Mouse (Mus musculus): ENCODE data around the gene Kctd7. TPM values are rescaled to one million over a fixed set of nuclear protein-coding genes. Genes with fewer than 3 reads are reported as not detected.

The Kctd7 gene
- polyA plus RNA-seq, 1 experiment from 2014 or later, result 15.5 TPM

DNA sequence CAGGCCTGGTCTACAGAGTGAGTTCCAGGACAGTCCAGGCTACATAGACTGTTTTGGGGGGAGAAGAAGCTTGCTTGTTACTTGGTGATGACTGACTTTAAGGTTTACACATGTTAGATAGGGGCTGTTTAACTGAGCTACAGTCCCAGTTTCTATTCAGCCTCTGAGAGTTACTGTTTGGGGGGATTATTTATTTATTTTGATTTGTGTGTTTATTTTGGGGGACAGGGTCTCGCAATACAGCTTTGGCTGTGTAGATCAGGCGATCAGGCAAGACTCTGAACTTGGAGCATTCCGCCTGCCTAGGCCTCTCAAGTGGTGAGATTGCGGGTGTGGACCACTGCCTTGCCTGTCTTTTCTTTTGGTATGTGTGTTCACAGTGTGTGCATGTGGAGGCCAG is 28.4 kb downstream of the Kctd7 start:
- Histone ChIP-seq H3K9ac (replicated peaks; ENCODE audit: low read length) (no peak overlapping the region), H3K4me3 (replicated peaks; ENCODE audit: low read depth, low read length) (peak overlapping the region; percentile 71; the same call in 1 of the 2 replicates), H3K27ac (replicated peaks; ENCODE audit: low read depth, low read length) (no peak overlapping the region), H3K27me3 (ENCODE audit: control insufficient read depth, insufficient read depth, low read length) (no peaks in the 10 kb centered on the region), H3K4me1 (ENCODE audit: control insufficient read depth, insufficient read depth, low read length) (peaks cover 19% of the 10 kb centered on the region), H3K36me3 (ENCODE audit: control insufficient read depth, insufficient read depth, low read length) (no peaks in the 10 kb centered on the region), H3K9me3 (ENCODE audit: control insufficient read depth, low read length) (no peaks in the 10 kb centered on the region), H3K4me2 (ENCODE audit: low read length) (peak overlapping the region; percentile 83)
- WGBS, result 93% methylated on average over 4 of the region's 4 CpGs
- ATAC-seq (ENCODE audit: low FRiP score, low TSS enrichment), result no peak
- DNase-seq, result no peak

DNA sequence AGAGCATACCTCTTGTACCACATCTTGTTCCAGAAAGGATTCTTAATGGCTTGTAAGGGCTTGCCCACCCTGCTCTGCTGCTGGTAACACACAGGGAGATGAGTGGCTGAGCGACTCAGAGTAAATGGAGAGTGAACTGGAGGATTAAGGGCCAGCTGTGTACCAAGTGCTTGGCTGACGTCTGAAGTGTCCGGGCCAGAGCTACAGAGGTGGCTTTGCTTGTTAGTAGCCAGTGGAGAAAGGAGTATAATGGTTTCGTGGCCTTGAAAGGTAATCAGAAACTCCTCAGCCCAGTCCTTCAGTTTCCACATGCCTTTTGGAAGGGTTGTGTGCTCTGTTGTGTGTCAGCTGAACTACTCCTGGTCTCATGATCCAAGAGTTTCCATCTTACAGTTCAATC is 33.2 kb downstream of the Kctd7 start:
- peaks cover 6% of the 10 kb centered on the region for H3K4me1 ChIP-seq (ENCODE audit: control insufficient read depth, insufficient read depth, low read length)
- no peaks in the 10 kb centered on the region for H3K27me3 ChIP-seq (ENCODE audit: control insufficient read depth, insufficient read depth, low read length)
- no peak overlapping the region for H3K9ac ChIP-seq (replicated peaks; ENCODE audit: low read length)
- H3K36me3 ChIP-seq (ENCODE audit: control insufficient read depth, insufficient read depth, low read length), result no peaks in the 10 kb centered on the region
- H3K4me3 ChIP-seq (replicated peaks; ENCODE audit: low read depth, low read length), result no peak overlapping the region
- H3K27ac ChIP-seq (replicated peaks; ENCODE audit: low read depth, low read length), result no peak overlapping the region
- ATAC-seq (ENCODE audit: low FRiP score, low TSS enrichment) (no peak), DNase-seq (no peak)
- 59% methylated on average over 4 of the region's 4 CpGs for WGBS
- H3K4me2 ChIP-seq (ENCODE audit: low read length), result no peak overlapping the region
- H3K9me3 ChIP-seq (ENCODE audit: control insufficient read depth, low read length), result no peaks in the 10 kb centered on the region

DNA sequence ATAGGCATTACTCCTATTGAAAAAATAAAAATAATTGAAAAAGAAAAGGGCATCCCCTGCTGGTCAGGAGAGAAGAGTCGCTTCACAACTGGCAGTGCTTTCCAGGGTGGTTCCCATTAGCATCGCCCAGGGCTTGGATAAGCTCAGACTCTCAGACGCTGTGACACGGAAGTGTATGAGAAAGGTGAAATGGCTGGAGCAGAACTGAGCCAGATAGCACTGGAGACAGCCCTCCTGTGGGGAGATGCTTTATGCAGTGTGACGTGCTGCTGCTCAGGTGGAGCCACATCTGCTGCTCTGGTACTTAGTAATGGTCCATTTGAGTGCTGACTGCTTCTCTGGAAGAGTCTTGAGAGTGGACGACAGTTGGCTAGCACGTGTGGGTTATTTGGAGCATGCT is 35.7 kb downstream of the Kctd7 start:
- no peak overlapping the region for H3K9ac ChIP-seq (replicated peaks; ENCODE audit: low read length)
- no peaks in the 10 kb centered on the region for H3K36me3 ChIP-seq (ENCODE audit: control insufficient read depth, insufficient read depth, low read length)
- no peak overlapping the region for H3K27ac ChIP-seq (replicated peaks; ENCODE audit: low read depth, low read length)
- no peak overlapping the region for H3K4me3 ChIP-seq (replicated peaks; ENCODE audit: low read depth, low read length)
- ATAC-seq (ENCODE audit: low FRiP score, low TSS enrichment), result no peak
- no peaks in the 10 kb centered on the region for H3K4me1 ChIP-seq (ENCODE audit: control insufficient read depth, insufficient read depth, low read length)
- no peak for DNase-seq
- H3K27me3 ChIP-seq (ENCODE audit: control insufficient read depth, insufficient read depth, low read length), result no peaks in the 10 kb centered on the region
- 71% methylated on average over 7 of the region's 7 CpGs for WGBS
- H3K4me2 ChIP-seq (ENCODE audit: low read length), result no peak overlapping the region
- H3K9me3 ChIP-seq (ENCODE audit: control insufficient read depth, low read length), result no peaks in the 10 kb centered on the region

DNA sequence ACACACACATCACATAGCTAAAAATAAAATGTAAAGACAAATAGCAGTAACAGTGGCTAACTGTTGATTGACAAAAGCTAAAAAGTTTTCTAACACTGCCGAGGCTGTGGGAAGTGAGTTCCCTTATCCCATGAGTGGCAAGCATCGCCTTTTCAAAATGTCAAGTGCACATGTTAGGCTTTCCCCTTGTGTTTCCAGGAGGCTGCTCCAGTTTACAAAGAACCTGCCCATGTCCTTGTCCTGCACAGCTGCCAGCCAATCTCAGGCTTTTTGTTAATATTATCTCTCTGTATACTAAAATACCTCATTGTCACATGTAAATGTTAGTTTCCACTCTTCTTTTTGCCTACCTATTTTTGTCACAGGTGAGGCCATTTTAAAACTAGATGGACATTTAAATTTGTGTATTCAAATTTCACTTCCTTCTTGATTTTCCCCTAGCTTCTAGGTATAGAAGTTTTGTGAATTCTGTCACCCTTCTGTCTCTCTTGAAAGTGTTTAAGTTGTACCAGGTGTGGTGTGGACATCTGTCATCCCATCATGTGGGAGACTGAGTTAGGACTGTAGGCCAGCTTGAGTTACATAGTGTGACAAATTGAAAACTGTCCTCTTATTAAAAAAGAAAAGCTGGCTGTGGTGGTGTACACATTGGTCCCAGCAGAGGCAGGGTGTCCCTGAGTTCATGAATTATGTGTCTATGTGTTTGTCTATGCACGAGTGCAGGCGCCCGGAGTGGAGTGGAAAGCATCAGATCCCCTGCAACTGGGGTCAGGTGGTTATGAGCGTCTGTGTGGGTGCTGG is 37.3 kb downstream of the Kctd7 start:
- H3K9ac ChIP-seq (replicated peaks; ENCODE audit: low read length), result no peak overlapping the region
- ATAC-seq (ENCODE audit: low FRiP score, low TSS enrichment) (no peak), DNase-seq (no peak)
- H3K4me2 ChIP-seq (ENCODE audit: low read length), result no peak overlapping the region
- no peaks in the 10 kb centered on the region for H3K27me3 ChIP-seq (ENCODE audit: control insufficient read depth, insufficient read depth, low read length)
- H3K9me3 ChIP-seq (ENCODE audit: control insufficient read depth, low read length), result no peaks in the 10 kb centered on the region
- no peaks in the 10 kb centered on the region for H3K36me3 ChIP-seq (ENCODE audit: control insufficient read depth, insufficient read depth, low read length)
- no peak overlapping the region for H3K4me3 ChIP-seq (replicated peaks; ENCODE audit: low read depth, low read length)
- H3K27ac ChIP-seq (replicated peaks; ENCODE audit: low read depth, low read length), result no peak overlapping the region
- 91% methylated on average over 6 of the region's 6 CpGs for WGBS
- no peaks in the 10 kb centered on the region for H3K4me1 ChIP-seq (ENCODE audit: control insufficient read depth, insufficient read depth, low read length)

DNA sequence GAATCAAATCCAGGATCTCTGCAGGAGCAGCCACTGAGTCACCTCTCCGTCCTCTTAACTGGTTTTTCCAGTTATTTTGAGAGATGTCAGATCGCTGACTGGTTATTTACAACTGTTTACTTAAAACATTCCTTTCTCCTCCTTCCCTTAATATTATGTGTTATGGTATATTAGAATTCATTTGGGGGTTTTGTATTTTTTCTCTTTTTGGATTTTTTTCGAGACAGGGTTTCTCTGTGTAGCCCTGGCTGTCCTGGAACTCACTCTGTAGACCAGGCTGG is 37.8 kb downstream of the Kctd7 start:
- ATAC-seq (ENCODE audit: low FRiP score, low TSS enrichment), result no peak
- no peak overlapping the region for H3K4me2 ChIP-seq (ENCODE audit: low read length)
- no peak overlapping the region for H3K27ac ChIP-seq (replicated peaks; ENCODE audit: low read depth, low read length)

DNA sequence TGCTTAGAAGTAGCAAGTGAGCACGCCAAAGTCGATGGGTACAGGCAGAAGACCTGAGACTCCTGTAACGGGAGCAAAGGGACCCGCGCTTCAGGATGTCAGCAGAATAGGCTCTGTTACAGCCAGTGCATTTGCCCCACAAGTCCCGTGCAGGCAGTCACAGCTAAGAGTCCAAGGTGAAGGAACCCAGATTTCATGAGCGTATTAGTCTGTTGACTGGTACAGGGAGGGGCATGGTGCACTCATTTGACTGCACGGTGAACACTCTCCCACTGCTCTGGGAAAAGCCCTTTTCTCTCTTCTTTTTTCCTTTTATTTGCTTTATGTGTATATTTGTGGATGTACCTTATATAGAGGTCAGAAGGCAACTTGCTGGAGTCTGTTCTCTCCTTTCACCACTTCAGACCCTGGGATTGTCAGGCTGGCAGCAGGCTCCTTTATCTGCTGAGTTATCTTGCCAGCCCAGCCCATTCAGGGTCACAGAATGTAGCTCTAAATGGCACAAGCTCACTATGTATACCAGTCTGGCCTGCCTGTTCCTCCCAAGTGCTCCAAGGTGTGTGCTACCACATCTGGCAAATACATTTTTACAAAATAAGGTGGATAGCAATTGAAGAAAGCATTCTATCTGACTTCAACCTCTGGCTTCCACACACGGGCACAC is 39.7 kb downstream of the Kctd7 start:
- H3K9ac ChIP-seq (replicated peaks; ENCODE audit: low read length), result no peak overlapping the region
- no peak overlapping the region for H3K27ac ChIP-seq (replicated peaks; ENCODE audit: low read depth, low read length)
- no peak overlapping the region for H3K4me2 ChIP-seq (ENCODE audit: low read length)
- DNase-seq (no peak), ATAC-seq (ENCODE audit: low FRiP score, low TSS enrichment) (no peak)
- H3K4me3 ChIP-seq (replicated peaks; ENCODE audit: low read depth, low read length), result no peak overlapping the region
- H3K27me3 ChIP-seq (ENCODE audit: control insufficient read depth, insufficient read depth, low read length), result no peaks in the 10 kb centered on the region
- no peaks in the 10 kb centered on the region for H3K4me1 ChIP-seq (ENCODE audit: control insufficient read depth, insufficient read depth, low read length)
- H3K36me3 ChIP-seq (ENCODE audit: control insufficient read depth, insufficient read depth, low read length), result 0 out of 2 replicates have a peak, but pooled peaks cover 9% of the 10 kb centered on the region
- 91% methylated on average over 9 of the region's 9 CpGs for WGBS
- no peaks in the 10 kb centered on the region for H3K9me3 ChIP-seq (ENCODE audit: control insufficient read depth, low read length)

More for the DNA sequence above, 37.8 kb downstream of the Kctd7 start:
- Histone ChIP-seq H3K9ac (replicated peaks; ENCODE audit: low read length) (no peak overlapping the region), H3K4me3 (replicated peaks; ENCODE audit: low read depth, low read length) (no peak overlapping the region), H3K36me3 (ENCODE audit: control insufficient read depth, insufficient read depth, low read length) (no peaks in the 10 kb centered on the region), H3K27me3 (ENCODE audit: control insufficient read depth, insufficient read depth, low read length) (no peaks in the 10 kb centered on the region), H3K4me1 (ENCODE audit: control insufficient read depth, insufficient read depth, low read length) (no peaks in the 10 kb centered on the region), H3K9me3 (ENCODE audit: control insufficient read depth, low read length) (no peaks in the 10 kb centered on the region)
- whole genome bisulfite sequencing, result 92% methylated on average over 3 of the region's 3 CpGs
- DNase-seq, result no peak

DNA sequence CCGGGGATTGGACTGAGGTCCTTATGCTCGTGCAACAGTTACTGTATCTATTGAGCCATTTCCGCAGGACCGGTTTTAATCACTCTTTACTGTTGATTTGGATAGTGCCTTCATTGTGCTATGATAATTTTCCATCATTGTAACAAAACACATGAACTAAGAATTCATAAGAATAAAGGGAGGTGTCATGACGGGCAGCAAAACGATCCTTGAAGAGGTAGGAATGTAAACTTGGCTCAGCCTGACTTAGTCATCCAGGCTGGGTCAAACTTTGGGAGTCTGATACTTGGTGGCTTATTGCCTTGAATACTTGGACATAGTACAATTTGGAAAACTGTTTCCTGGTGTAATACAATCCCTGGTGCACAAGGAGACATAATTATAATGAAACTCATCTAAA is 40.7 kb downstream of the Kctd7 start:
- Histone ChIP-seq H3K9me3 (ENCODE audit: control insufficient read depth, low read length) (no peaks in the 10 kb centered on the region), H3K4me1 (ENCODE audit: control insufficient read depth, insufficient read depth, low read length) (no peaks in the 10 kb centered on the region), H3K36me3 (ENCODE audit: control insufficient read depth, insufficient read depth, low read length) (peaks cover 19% of the 10 kb centered on the region; the same call in 1 of the 2 replicates), H3K9ac (replicated peaks; ENCODE audit: low read length) (no peak overlapping the region), H3K27ac (replicated peaks; ENCODE audit: low read depth, low read length) (no peak overlapping the region), H3K4me3 (replicated peaks; ENCODE audit: low read depth, low read length) (no peak overlapping the region), H3K27me3 (ENCODE audit: control insufficient read depth, insufficient read depth, low read length) (no peaks in the 10 kb centered on the region), H3K4me2 (ENCODE audit: low read length) (no peak overlapping the region)
- 92% methylated on average over 6 of the region's 6 CpGs for WGBS
- no peak for DNase-seq
- ATAC-seq (ENCODE audit: low FRiP score, low TSS enrichment), result no peak

DNA sequence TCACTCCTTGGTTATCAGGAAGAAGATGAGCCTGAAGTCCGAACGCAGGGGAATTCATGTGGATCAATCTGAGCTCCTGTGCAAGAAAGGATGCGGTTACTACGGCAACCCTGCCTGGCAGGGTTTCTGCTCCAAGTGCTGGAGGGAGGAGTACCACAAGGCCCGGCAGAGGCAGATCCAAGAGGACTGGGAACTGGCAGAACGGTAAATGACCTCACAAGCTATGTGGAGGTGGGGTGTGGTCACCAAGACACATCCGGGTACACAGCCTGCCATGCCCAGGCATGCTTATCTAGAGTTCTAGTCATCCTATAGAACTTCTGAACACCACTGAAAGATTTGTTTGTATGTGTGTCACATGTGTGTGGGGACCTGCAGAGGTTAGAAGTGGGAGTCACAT is 42.7 kb downstream of the Kctd7 start:
- WGBS, result 22% methylated on average over 7 of the region's 7 CpGs
- no peak overlapping the region for H3K4me2 ChIP-seq (ENCODE audit: low read length)
- no peaks in the 10 kb centered on the region for H3K27me3 ChIP-seq (ENCODE audit: control insufficient read depth, insufficient read depth, low read length)
- no peak overlapping the region for H3K9ac ChIP-seq (replicated peaks; ENCODE audit: low read length)
- peak; percentile 60 for DNase-seq
- peaks cover 39% of the 10 kb centered on the region for H3K36me3 ChIP-seq (ENCODE audit: control insufficient read depth, insufficient read depth, low read length)
- no peak overlapping the region for H3K4me3 ChIP-seq (replicated peaks; ENCODE audit: low read depth, low read length)
- H3K27ac ChIP-seq (replicated peaks; ENCODE audit: low read depth, low read length), result no peak overlapping the region; the same call in 1 of the 2 replicates
- no peaks in the 10 kb centered on the region for H3K4me1 ChIP-seq (ENCODE audit: control insufficient read depth, insufficient read depth, low read length)
- no peaks in the 10 kb centered on the region for H3K9me3 ChIP-seq (ENCODE audit: control insufficient read depth, low read length)
- no peak for ATAC-seq (ENCODE audit: low FRiP score, low TSS enrichment)

DNA sequence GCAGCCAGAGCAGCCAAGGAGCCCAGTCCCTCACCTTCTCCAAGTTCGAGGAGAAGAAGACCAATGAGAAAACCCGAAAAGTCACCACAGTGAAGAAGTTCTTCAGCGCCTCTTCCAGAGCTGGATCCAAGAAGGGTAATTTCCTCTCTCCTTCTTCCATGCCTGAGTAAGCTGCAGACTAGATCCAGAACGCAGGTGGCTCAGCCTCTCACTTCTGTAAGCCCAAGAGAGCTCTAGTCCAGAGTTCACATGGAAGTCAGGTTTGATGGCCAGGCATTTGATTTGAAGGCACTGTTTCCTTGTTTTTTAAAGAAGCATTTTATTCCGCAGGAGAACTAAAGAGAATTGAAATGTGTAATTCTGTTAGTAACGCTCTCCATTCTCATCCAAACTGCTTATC is 46.2 kb downstream of the Kctd7 start:
- DNase-seq (no peak), ATAC-seq (ENCODE audit: low FRiP score, low TSS enrichment) (no peak)
- Histone ChIP-seq H3K4me3 (replicated peaks; ENCODE audit: low read depth, low read length) (no peak overlapping the region), H3K27me3 (ENCODE audit: control insufficient read depth, insufficient read depth, low read length) (no peaks in the 10 kb centered on the region), H3K4me1 (ENCODE audit: control insufficient read depth, insufficient read depth, low read length) (no peaks in the 10 kb centered on the region), H3K9ac (replicated peaks; ENCODE audit: low read length) (no peak overlapping the region), H3K27ac (replicated peaks; ENCODE audit: low read depth, low read length) (no peak overlapping the region), H3K9me3 (ENCODE audit: control insufficient read depth, low read length) (no peaks in the 10 kb centered on the region), H3K36me3 (ENCODE audit: control insufficient read depth, insufficient read depth, low read length) (peaks cover 69% of the 10 kb centered on the region), H3K4me2 (ENCODE audit: low read length) (no peak overlapping the region)
- WGBS, result 92% methylated on average over 6 of the region's 6 CpGs

Measured in midbrain, embryonic 14.5 days (tissue).